Mouse (Mus musculus): ENCODE measurements at regions not wholly inside any gene's neighbourhood (a gene's known extent, or its start where the extent isn't known, plus 50 kb on each side); places are given as distances from the start of the nearest gene placed in this dataset.
A peak's percentile ranks its signal among the peaks of the same experiment; 100 is the strongest.

DNA sequence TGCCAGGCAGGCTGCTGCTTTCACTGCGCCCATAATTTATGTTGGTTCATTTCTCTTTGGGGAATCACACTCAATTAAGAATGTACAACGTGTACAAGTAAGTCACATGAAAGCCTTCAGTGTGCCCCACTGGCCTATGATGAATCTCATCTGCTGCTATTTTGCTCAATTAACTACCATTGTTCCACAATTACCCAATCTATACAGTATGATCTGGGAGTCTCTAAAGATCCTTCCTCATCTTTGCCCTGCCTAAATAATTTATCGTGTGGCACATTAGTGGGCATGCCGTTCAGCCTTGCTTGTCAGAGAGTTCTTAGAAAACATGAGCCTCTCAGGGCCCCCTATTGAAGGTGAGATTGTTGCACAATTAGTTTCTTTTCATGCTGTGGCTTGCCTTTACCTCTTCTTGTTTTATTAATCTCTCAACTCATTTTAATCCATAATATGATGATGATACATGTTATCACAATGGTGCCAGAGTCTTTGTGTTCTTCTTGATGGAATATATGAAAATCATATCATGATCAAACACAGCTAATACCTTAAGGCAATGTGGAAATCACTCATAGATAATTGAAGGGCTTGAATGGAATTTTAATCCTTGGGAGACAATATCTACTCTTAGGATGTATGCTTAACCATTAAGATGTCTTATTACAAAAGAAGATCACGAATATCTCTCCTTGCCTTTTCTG lies 113.3 kb downstream of the 1190002N15Rik start:
- Histone ChIP-seq H3K36me3 (no peaks in the 10 kb centered on the region), H3K27me3 (ENCODE audit: insufficient read depth, poor library complexity, severe bottlenecking) (no peaks in the 10 kb centered on the region), H3K27ac (no peak overlapping the region), H3K4me3 (no peak overlapping the region), H3K4me1 (peaks cover 8% of the 10 kb centered on the region), H3K9me3 (no peaks in the 10 kb centered on the region)
- 83% methylated on average over 5 of the region's 5 CpGs for WGBS
- DNase-seq (ENCODE audit: low spot score) = no peak

GRCm38 (mm10) chr9:94410546-94410945 lies 127.3 kb downstream of the 1190002N15Rik start:
- Histone ChIP-seq H3K9me3 (no peaks in the 10 kb centered on the region), H3K4me1 (peaks cover 5% of the 10 kb centered on the region; the same call in 1 of the 2 replicates), H3K36me3 (no peaks in the 10 kb centered on the region), H3K27me3 (ENCODE audit: insufficient read depth, poor library complexity, severe bottlenecking) (no peaks in the 10 kb centered on the region), H3K27ac (no peak overlapping the region), H3K4me3 (no peak overlapping the region)
- WGBS = 71% methylated on average over 8 of the region's 8 CpGs
- no peak for DNase-seq (ENCODE audit: low spot score)

DNA sequence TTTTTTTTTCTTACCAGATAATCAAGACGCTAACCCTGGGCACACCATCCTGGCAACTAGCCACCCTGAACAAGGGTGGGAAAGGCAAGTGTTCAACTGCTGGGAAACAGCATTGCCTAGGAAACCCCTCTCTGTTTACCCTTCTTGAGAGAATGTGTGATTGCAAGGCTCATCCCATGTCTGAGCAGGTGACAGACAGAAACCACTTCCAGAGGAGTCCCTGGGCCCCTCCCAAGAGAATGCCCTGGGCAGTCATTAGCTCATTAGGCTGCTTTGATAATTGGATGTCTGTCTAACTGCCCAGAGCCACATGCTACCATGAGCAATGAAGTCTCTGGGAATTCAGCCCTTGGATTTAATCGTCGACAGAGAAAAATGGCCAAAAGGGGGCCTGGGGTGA lies 127.8 kb downstream of the 1190002N15Rik start:
- Histone ChIP-seq H3K36me3 (no peaks in the 10 kb centered on the region), H3K27me3 (ENCODE audit: insufficient read depth, poor library complexity, severe bottlenecking) (no peaks in the 10 kb centered on the region), H3K4me3 (no peak overlapping the region), H3K27ac (no peak overlapping the region), H3K4me1 (peaks cover 5% of the 10 kb centered on the region; the same call in 1 of the 2 replicates), H3K9me3 (no peaks in the 10 kb centered on the region)
- DNase-seq (ENCODE audit: low spot score) = no peak
- WGBS = 31% methylated on average over 3 of the region's 3 CpGs

- 39% methylated on average over 7 of the region's 7 CpGs for WGBS
- no peak overlapping the region for H3K4me3 ChIP-seq
- H3K27ac ChIP-seq = no peak overlapping the region
Observed at GRCm38 (mm10) chr9:94408635-94409323, 129.1 kb downstream of the 1190002N15Rik start.

DNA sequence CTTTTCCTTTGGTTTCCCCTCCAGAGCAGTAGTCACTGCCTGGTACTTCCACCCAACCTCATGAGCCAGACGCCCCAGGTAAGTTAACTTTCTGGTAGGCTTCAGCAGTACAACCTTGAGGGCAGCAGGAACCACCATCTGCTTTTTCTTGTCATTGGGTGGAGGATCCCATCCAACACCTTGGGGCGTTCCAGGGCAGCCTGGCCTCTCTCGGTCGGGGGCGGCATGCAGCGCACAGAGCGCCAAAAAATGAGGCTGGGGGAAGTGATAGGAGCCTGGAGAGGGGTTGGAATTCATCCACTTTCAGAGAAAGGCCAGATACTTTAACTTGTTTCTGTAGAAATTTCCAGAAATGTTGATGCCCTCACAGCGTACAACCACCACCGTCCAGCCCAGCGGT lies 130.2 kb downstream of the 1190002N15Rik start:
- no peak for DNase-seq (ENCODE audit: low spot score)
- WGBS = 89% methylated on average over 10 of the region's 10 CpGs
- no peaks in the 10 kb centered on the region for H3K9me3 ChIP-seq
- H3K27me3 ChIP-seq (ENCODE audit: insufficient read depth, poor library complexity, severe bottlenecking) = no peaks in the 10 kb centered on the region
- peaks cover 7% of the 10 kb centered on the region for H3K4me1 ChIP-seq
- H3K4me3 ChIP-seq = no peak overlapping the region
- no peaks in the 10 kb centered on the region for H3K36me3 ChIP-seq
- no peak overlapping the region for H3K27ac ChIP-seq

More at GRCm38 (mm10) chr9:94408635-94409323, 129.1 kb downstream of the 1190002N15Rik start:
- no peaks in the 10 kb centered on the region for H3K36me3 ChIP-seq
- no peaks in the 10 kb centered on the region for H3K27me3 ChIP-seq (ENCODE audit: insufficient read depth, poor library complexity, severe bottlenecking)
- H3K4me1 ChIP-seq = peaks cover 5% of the 10 kb centered on the region; the same call in 1 of the 2 replicates
- H3K9me3 ChIP-seq = no peaks in the 10 kb centered on the region
- no peak for DNase-seq (ENCODE audit: low spot score)

GRCm38 (mm10) chr9:94404551-94404950 lies 133.3 kb downstream of the 1190002N15Rik start:
- Histone ChIP-seq H3K9me3 (no peaks in the 10 kb centered on the region), H3K4me3 (no peak overlapping the region), H3K27me3 (ENCODE audit: insufficient read depth, poor library complexity, severe bottlenecking) (no peaks in the 10 kb centered on the region), H3K36me3 (no peaks in the 10 kb centered on the region), H3K27ac (no peak overlapping the region), H3K4me1 (peaks cover 7% of the 10 kb centered on the region; the same call in 1 of the 2 replicates)
- WGBS = 67% methylated on average over 6 of the region's 6 CpGs
- no peak for DNase-seq (ENCODE audit: low spot score)

DNA sequence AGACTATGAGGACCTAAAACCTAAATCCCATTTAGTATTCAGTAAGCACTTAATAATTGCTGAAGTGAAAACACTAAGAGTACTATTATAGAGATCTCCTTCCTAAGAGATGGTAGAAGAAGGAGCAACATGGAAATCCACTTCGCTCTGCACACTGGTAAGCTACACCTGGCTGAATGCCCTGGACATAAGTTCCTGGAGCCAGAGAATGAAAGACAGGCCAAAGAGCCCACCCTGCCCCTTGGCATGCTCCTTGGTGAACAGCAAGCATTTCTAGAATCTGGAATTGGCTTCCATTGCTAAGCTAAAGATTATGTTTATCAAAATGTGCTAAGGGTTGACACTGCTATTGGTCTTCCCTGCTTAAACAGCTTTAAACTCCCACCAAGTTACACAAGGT lies 137.3 kb downstream of the 1190002N15Rik start:
- WGBS = 91% methylated on average over 1 of the region's 1 CpGs

DNA sequence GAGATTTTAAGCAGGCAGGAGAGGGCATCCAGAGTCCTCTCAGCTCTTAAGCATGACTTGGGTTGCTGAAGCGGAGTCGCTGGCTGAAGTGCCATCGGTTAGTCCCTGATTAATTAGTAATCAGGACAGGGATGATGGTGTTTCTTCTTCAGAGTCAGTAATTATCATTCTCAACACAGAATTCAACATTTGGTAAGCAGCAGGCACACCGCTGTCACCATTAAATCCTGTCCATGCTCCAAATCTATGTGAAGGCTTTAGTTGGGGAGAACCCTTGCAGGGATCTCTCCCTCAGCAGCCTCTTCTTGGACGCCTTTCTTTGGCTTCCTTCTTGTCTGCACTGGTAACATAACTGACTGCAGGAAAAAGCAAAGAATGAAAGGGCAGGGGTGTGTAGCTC lies 142.7 kb downstream of the 1190002N15Rik start:
- WGBS = 85% methylated on average over 5 of the region's 5 CpGs
- H3K36me3 ChIP-seq = no peaks in the 10 kb centered on the region
- H3K27ac ChIP-seq = no peak overlapping the region
- H3K9me3 ChIP-seq = no peaks in the 10 kb centered on the region
- H3K4me1 ChIP-seq = no peaks in the 10 kb centered on the region
- H3K4me3 ChIP-seq = no peak overlapping the region
- no peaks in the 10 kb centered on the region for H3K27me3 ChIP-seq (ENCODE audit: insufficient read depth, poor library complexity, severe bottlenecking)
- DNase-seq (ENCODE audit: low spot score) = no peak

More for the DNA sequence above, 137.3 kb downstream of the 1190002N15Rik start:
- Histone ChIP-seq H3K4me3 (no peak overlapping the region), H3K36me3 (no peaks in the 10 kb centered on the region), H3K27ac (no peak overlapping the region), H3K9me3 (no peaks in the 10 kb centered on the region), H3K27me3 (ENCODE audit: insufficient read depth, poor library complexity, severe bottlenecking) (no peaks in the 10 kb centered on the region), H3K4me1 (peaks cover 7% of the 10 kb centered on the region; the same call in 1 of the 2 replicates)
- DNase-seq (ENCODE audit: low spot score) = no peak

- no peak overlapping the region for H3K27ac ChIP-seq
- H3K9me3 ChIP-seq = no peaks in the 10 kb centered on the region
- H3K4me1 ChIP-seq = no peaks in the 10 kb centered on the region
- H3K36me3 ChIP-seq = no peaks in the 10 kb centered on the region
- H3K4me3 ChIP-seq = no peak overlapping the region
- no peak for DNase-seq (ENCODE audit: low spot score)
- no peaks in the 10 kb centered on the region for H3K27me3 ChIP-seq (ENCODE audit: insufficient read depth, poor library complexity, severe bottlenecking)
Observed at GRCm38 (mm10) chr9:94386190-94386589, 151.7 kb downstream of the 1190002N15Rik start.

GRCm38 (mm10) chr9:94382293-94382692 lies 155.6 kb downstream of the 1190002N15Rik start:
- H3K4me1 ChIP-seq = no peaks in the 10 kb centered on the region
- no peaks in the 10 kb centered on the region for H3K27me3 ChIP-seq (ENCODE audit: insufficient read depth, poor library complexity, severe bottlenecking)
- no peaks in the 10 kb centered on the region for H3K9me3 ChIP-seq
- no peaks in the 10 kb centered on the region for H3K36me3 ChIP-seq
- no peak overlapping the region for H3K27ac ChIP-seq
- no peak overlapping the region for H3K4me3 ChIP-seq
- DNase-seq (ENCODE audit: low spot score) = no peak
- 74% methylated on average over 2 of the region's 2 CpGs for WGBS

DNA sequence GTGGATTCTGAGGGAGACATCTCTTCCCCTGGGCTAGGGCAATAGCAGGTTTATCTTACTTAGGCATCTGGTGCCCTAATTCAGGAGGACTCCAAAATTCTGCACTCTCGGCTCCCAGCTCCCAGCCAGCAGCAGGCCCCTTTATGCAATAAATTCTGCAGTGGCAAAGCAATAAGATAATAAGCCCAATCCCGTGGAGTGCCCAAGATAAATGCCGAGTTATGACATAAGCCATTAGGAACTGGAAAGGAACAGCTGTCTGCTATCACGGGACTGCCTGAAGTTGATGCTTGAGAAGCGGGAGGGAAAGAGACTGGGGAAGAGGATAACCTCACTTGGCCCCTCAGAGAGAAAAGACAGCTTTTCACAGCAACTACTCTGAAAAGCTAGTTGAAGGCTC lies 159.0 kb downstream of the 1190002N15Rik start:
- H3K36me3 ChIP-seq = no peaks in the 10 kb centered on the region
- H3K9me3 ChIP-seq = no peaks in the 10 kb centered on the region
- no peak overlapping the region for H3K4me3 ChIP-seq
- DNase-seq (ENCODE audit: low spot score) = peak; percentile 76
- WGBS = 29% methylated on average over 5 of the region's 5 CpGs
- no peaks in the 10 kb centered on the region for H3K27me3 ChIP-seq (ENCODE audit: insufficient read depth, poor library complexity, severe bottlenecking)
- H3K27ac ChIP-seq = no peak overlapping the region
- H3K4me1 ChIP-seq = no peaks in the 10 kb centered on the region

- Histone ChIP-seq H3K4me1 (no peaks in the 10 kb centered on the region), H3K27ac (no peak overlapping the region), H3K9me3 (no peaks in the 10 kb centered on the region), H3K36me3 (no peaks in the 10 kb centered on the region), H3K4me3 (no peak overlapping the region), H3K27me3 (ENCODE audit: insufficient read depth, poor library complexity, severe bottlenecking) (no peaks in the 10 kb centered on the region)
- WGBS = 89% methylated on average over 6 of the region's 6 CpGs
- DNase-seq (ENCODE audit: low spot score) = no peak
Observed at GRCm38 (mm10) chr9:94378291-94378690, 159.6 kb downstream of the 1190002N15Rik start.

- Histone ChIP-seq H3K27ac (no peak overlapping the region), H3K36me3 (no peaks in the 10 kb centered on the region), H3K4me3 (no peak overlapping the region), H3K4me1 (no peaks in the 10 kb centered on the region), H3K27me3 (ENCODE audit: insufficient read depth, poor library complexity, severe bottlenecking) (no peaks in the 10 kb centered on the region), H3K9me3 (no peaks in the 10 kb centered on the region)
- 77% methylated on average over 7 of the region's 7 CpGs for WGBS
- DNase-seq (ENCODE audit: low spot score) = no peak
Observed at GRCm38 (mm10) chr9:94377346-94378039, 160.4 kb downstream of the 1190002N15Rik start.

All from heart, embryonic 10.5 days (tissue).